Mouse (Mus musculus): Measurements from ENCODE around the gene Olfr285. TPM values are rescaled to one million over a fixed set of nuclear protein-coding genes. Genes with fewer than 3 reads are reported as not detected.

The Olfr285 gene
- total and polyA plus RNA-seq, 2 experiments = not detected

- 88% methylated on average over 12 of the region's 12 CpGs for WGBS
- no peak overlapping the region for H3K4me3 ChIP-seq (ENCODE audit: insufficient read depth, low read depth, low read length)
- H3K4me1 ChIP-seq (ENCODE audit: control insufficient read depth, insufficient read depth, low read length) = no peaks in the 10 kb centered on the region
- H3K27me3 ChIP-seq (ENCODE audit: control insufficient read depth, insufficient read depth, low read length) = no peaks in the 10 kb centered on the region
- H3K27ac ChIP-seq (replicated peaks; ENCODE audit: insufficient read depth, low read depth, low read length) = no peak overlapping the region
- TF ChIP-seq CTCF (IDR thresholded peaks at IDR 0.05; ENCODE audit: low read depth, low read length) (no peak), POLR2A (IDR thresholded peaks at IDR 0.05; ENCODE audit: extremely low read depth, insufficient read depth, low read length) (no peak)
- DNase-seq (ENCODE audit: extremely low read depth, low read depth, low spot score) = no peak
- H3K36me3 ChIP-seq (ENCODE audit: control insufficient read depth, insufficient read depth, low read length) = no peaks in the 10 kb centered on the region
- no peaks in the 10 kb centered on the region for H3K79me2 ChIP-seq (ENCODE audit: control insufficient read depth, insufficient read depth, low read length)
- no peak overlapping the region for H3K9ac ChIP-seq (ENCODE audit: low read depth, low read length)
Measured at GRCm38 (mm10) chr15:98288566-98288965, 28.6 kb downstream of the Olfr285 start.

GRCm38 (mm10) chr15:98286418-98286817, 30.7 kb downstream of the Olfr285 start:
- 77% methylated on average over 7 of the region's 7 CpGs for WGBS
- H3K36me3 ChIP-seq (ENCODE audit: control insufficient read depth, insufficient read depth, low read length) = no peaks in the 10 kb centered on the region
- DNase-seq (ENCODE audit: extremely low read depth, low read depth, low spot score) = no peak
- H3K9ac ChIP-seq (ENCODE audit: low read depth, low read length) = no peak overlapping the region
- TF ChIP-seq POLR2A (IDR thresholded peaks at IDR 0.05; ENCODE audit: extremely low read depth, insufficient read depth, low read length) = no peak
- TF ChIP-seq CTCF (IDR thresholded peaks at IDR 0.05; ENCODE audit: low read depth, low read length) = no peak
- H3K27ac ChIP-seq (replicated peaks; ENCODE audit: insufficient read depth, low read depth, low read length) = no peak overlapping the region
- no peaks in the 10 kb centered on the region for H3K79me2 ChIP-seq (ENCODE audit: control insufficient read depth, insufficient read depth, low read length)
- no peak overlapping the region for H3K4me3 ChIP-seq (ENCODE audit: insufficient read depth, low read depth, low read length)
- H3K4me1 ChIP-seq (ENCODE audit: control insufficient read depth, insufficient read depth, low read length) = no peaks in the 10 kb centered on the region
- no peaks in the 10 kb centered on the region for H3K27me3 ChIP-seq (ENCODE audit: control insufficient read depth, insufficient read depth, low read length)

Other genes starting within 250 kb of the Olfr285 start
- 9.4 and 10.5 TPM in 2 replicates for gene Pfkm, start 224.8 kb downstream of the Olfr285 start, total RNA-seq (2014; rRNA removed)
- gene Pfkm, start 224.8 kb downstream of the Olfr285 start, polyA plus RNA-seq (2012; rRNA removed) = 10.8 and 12.3 TPM in 2 replicates
- 4.4 TPM in 2 replicates for gene Senp1, start 223.6 kb downstream of the Olfr285 start, total RNA-seq (2014; rRNA removed)
- gene Senp1, start 223.6 kb downstream of the Olfr285 start, polyA plus RNA-seq (2012; rRNA removed) = 2.2 and 3.7 TPM in 2 replicates
- 10.8 and 15.4 TPM in 2 replicates for gene Asb8, start 151.7 kb downstream of the Olfr285 start, total RNA-seq (2014; rRNA removed)
- gene Asb8, start 151.7 kb downstream of the Olfr285 start, polyA plus RNA-seq (2012; rRNA removed) = 26.9 and 32.9 TPM in 2 replicates
- gene Ccdc184, start 150.2 kb downstream of the Olfr285 start, total RNA-seq (2014; rRNA removed) = not detected in 2 replicates
- not detected in 2 replicates for gene Ccdc184, start 150.2 kb downstream of the Olfr285 start, polyA plus RNA-seq (2012; rRNA removed)
- gene Olfr288, start 121.8 kb downstream of the Olfr285 start, total RNA-seq (2014; rRNA removed) = not detected in 2 replicates
- gene Olfr288, start 121.8 kb downstream of the Olfr285 start, polyA plus RNA-seq (2012; rRNA removed) = not detected in 2 replicates
- gene Gm44579, start 96.4 kb downstream of the Olfr285 start, total RNA-seq (2014; rRNA removed) = not detected in 2 replicates
- gene Gm44579, start 96.4 kb downstream of the Olfr285 start, polyA plus RNA-seq (2012; rRNA removed) = not detected in 2 replicates
- not detected in 2 replicates for gene Olfr287, start 96.3 kb downstream of the Olfr285 start, total RNA-seq (2014; rRNA removed)
- not detected in 2 replicates for gene Olfr287, start 96.3 kb downstream of the Olfr285 start, polyA plus RNA-seq (2012; rRNA removed)
- gene Olfr286, start 82.9 kb downstream of the Olfr285 start, total RNA-seq (2014; rRNA removed) = not detected in 2 replicates
- gene Olfr286, start 82.9 kb downstream of the Olfr285 start, polyA plus RNA-seq (2012; rRNA removed) = not detected in 2 replicates
- gene H1fnt, start 60.1 kb downstream of the Olfr285 start, total RNA-seq (2014; rRNA removed) = not detected in 2 replicates
- gene H1fnt, start 60.1 kb downstream of the Olfr285 start, polyA plus RNA-seq (2012; rRNA removed) = not detected in 2 replicates
- gene Zfp641, start 21.2 kb downstream of the Olfr285 start, total RNA-seq (2014; rRNA removed) = 0.28 and 0.40 TPM in 2 replicates
- 0.16 and 0.33 TPM in 2 replicates for gene Zfp641, start 21.2 kb downstream of the Olfr285 start, polyA plus RNA-seq (2012; rRNA removed)
- gene Olfr284, start 23.6 kb upstream of the Olfr285 start, total RNA-seq (2014; rRNA removed) = not detected in 2 replicates
- not detected in 2 replicates for gene Olfr284, start 23.6 kb upstream of the Olfr285 start, polyA plus RNA-seq (2012; rRNA removed)
- gene Olfr283, start 63.6 kb upstream of the Olfr285 start, total RNA-seq (2014; rRNA removed) = not detected in 2 replicates
- not detected in 2 replicates for gene Olfr283, start 63.6 kb upstream of the Olfr285 start, polyA plus RNA-seq (2012; rRNA removed)
- not detected in 2 replicates for gene Olfr282, start 113.9 kb upstream of the Olfr285 start, total RNA-seq (2014; rRNA removed)
- gene Olfr282, start 113.9 kb upstream of the Olfr285 start, polyA plus RNA-seq (2012; rRNA removed) = not detected in 2 replicates
- not detected in 2 replicates for gene Olfr281, start 135.2 kb upstream of the Olfr285 start, total RNA-seq (2014; rRNA removed)
- not detected in 2 replicates for gene Olfr281, start 135.2 kb upstream of the Olfr285 start, polyA plus RNA-seq (2012; rRNA removed)
- gene OR5BS1P, start 152.5 kb upstream of the Olfr285 start, total RNA-seq (2014; rRNA removed) = not detected in 2 replicates
- not detected in 2 replicates for gene OR5BS1P, start 152.5 kb upstream of the Olfr285 start, polyA plus RNA-seq (2012; rRNA removed)
- gene Lalba, start 165.4 kb upstream of the Olfr285 start, total RNA-seq (2014; rRNA removed) = not detected in 2 replicates
- gene Lalba, start 165.4 kb upstream of the Olfr285 start, polyA plus RNA-seq (2012; rRNA removed) = not detected in 2 replicates
- not detected in 2 replicates for gene Olfr279, start 175.0 kb upstream of the Olfr285 start, total RNA-seq (2014; rRNA removed)
- not detected in 2 replicates for gene Olfr279, start 175.0 kb upstream of the Olfr285 start, polyA plus RNA-seq (2012; rRNA removed)
- 17.9 and 22.2 TPM in 2 replicates for gene Kansl2, start 216.9 kb upstream of the Olfr285 start, total RNA-seq (2014; rRNA removed)
- 18.0 and 21.9 TPM in 2 replicates for gene Kansl2, start 216.9 kb upstream of the Olfr285 start, polyA plus RNA-seq (2012; rRNA removed)